Mouse (Mus musculus) WW6 (cell line): Measurements from ENCODE around the gene Fgf6.
A peak's percentile ranks its signal among the peaks of the same experiment; 100 is the strongest.

ENCODE experiments used
- DNase-seq: peaks from one replicate; pipeline ENCODE4 v3.0.0-alpha.2; 2013; ENCODE audit warnings: low read depth, low spot score

Fgf6 gene

GRCm38 (mm10) chr6:127014906-127015770 is at the start of gene Fgf6:
Gene Fgf6, plus strand, starts transcription at chr6:127015586.
- no peak for DNase-seq

GRCm38 (mm10) chr6:126966241-126967026 is 49.0 kb upstream of the Fgf6 start:
- DNase-seq: no peak

- no peak for DNase-seq
Measured at GRCm38 (mm10) chr6:126981539-126982234, 33.7 kb upstream of the Fgf6 start.

GRCm38 (mm10) chr6:126993676-126994075 is 21.7 kb upstream of the Fgf6 start:
- no peak for DNase-seq

GRCm38 (mm10) chr6:126995494-126995893 is 19.9 kb upstream of the Fgf6 start:
- DNase-seq: no peak

GRCm38 (mm10) chr6:126996399-126996798 is 19.0 kb upstream of the Fgf6 start:
- DNase-seq: no peak

GRCm38 (mm10) chr6:127005646-127006045 is 9.7 kb upstream of the Fgf6 start:
- DNase-seq: no peak

GRCm38 (mm10) chr6:127006551-127006950 is 8.8 kb upstream of the Fgf6 start:
- DNase-seq: no peak

- no peak for DNase-seq
Measured at GRCm38 (mm10) chr6:127010021-127010420, 5.4 kb upstream of the Fgf6 start.

- DNase-seq: no peak
Measured at GRCm38 (mm10) chr6:127011947-127012535, 3.3 kb upstream of the Fgf6 start.

GRCm38 (mm10) chr6:127019254-127019653 is 3.9 kb downstream of the Fgf6 start:
- no peak for DNase-seq

- no peak for DNase-seq
Measured at GRCm38 (mm10) chr6:127020431-127020830, 5.0 kb downstream of the Fgf6 start.

- no peak for DNase-seq
Measured at GRCm38 (mm10) chr6:127024836-127025235, 9.4 kb downstream of the Fgf6 start.

- DNase-seq: peak; percentile 55
Measured at GRCm38 (mm10) chr6:127034760-127035159, 19.4 kb downstream of the Fgf6 start.

- no peak for DNase-seq
Measured at GRCm38 (mm10) chr6:127044909-127045308, 29.5 kb downstream of the Fgf6 start.

GRCm38 (mm10) chr6:127050847-127051246 is 35.5 kb downstream of the Fgf6 start:
- no peak for DNase-seq

- DNase-seq: no peak
Measured at GRCm38 (mm10) chr6:127056990-127057588, 41.7 kb downstream of the Fgf6 start.

- no peak for DNase-seq
Measured at GRCm38 (mm10) chr6:127059975-127060374, 44.6 kb downstream of the Fgf6 start.

- no peak for DNase-seq
Measured at GRCm38 (mm10) chr6:127063915-127064314, 48.5 kb downstream of the Fgf6 start.

GRCm38 (mm10) chr6:127064815-127065214 is 49.4 kb downstream of the Fgf6 start:
- DNase-seq: no peak

GRCm38 (mm10) chr6:127072817-127073216 is 57.4 kb downstream of the Fgf6 start, which contains the start of gene Fgf23:
Gene Fgf23, plus strand, starts transcription at chr6:127072902.
- no peak for DNase-seq
